15 mouse cellular contexts compared by ENCODE assay signal in the genomic region with DNA sequence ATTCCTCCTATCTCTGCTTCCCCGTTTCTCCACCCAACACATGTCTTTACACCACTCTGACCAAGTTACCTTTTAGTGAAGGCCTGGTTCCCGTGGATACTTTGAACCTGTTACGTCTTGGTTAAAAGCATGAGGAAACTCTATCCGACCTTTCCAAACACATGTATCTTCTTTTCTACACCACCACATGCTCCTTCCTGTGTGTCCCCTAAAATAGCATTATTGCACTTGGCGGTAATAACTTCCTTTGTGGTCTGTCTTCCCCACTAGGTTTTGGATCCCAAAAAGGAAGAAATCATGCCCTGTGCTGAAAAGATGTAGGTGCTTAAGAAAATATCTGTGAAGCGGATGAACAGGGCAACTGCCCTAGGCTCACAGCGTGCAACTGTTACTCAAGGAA.
"Had no signal": no experiment of that assay in that cellular context is flagged by ENCODE, and none has a peak within 500 bp of the region (broad histone marks: within the 10 kb centered on the region; RNA-seq: fewer than 3 reads in every experiment).

No protein-coding gene starts in this region.

- DNase-seq: liver, postnatal 0 days; lung, adult 2 months; lung, postnatal 14 days; lung, postnatal 36 days; retina, postnatal 1 day; right cerebral cortex, adult 18-20 months; right cerebral cortex, postnatal 25 days; right cerebral cortex, postnatal 4 days; spleen, adult 18-20 months; thymus, adult 18-20 months; thymus, postnatal 14 days; thymus, postnatal 36 days had no signal

- ATAC-seq: liver, postnatal 0 days; lung, postnatal 0 days; midbrain, embryonic 13.5 days; midbrain, embryonic 15.5 days had no signal
